Mouse (Mus musculus) CD8-positive naive resting alpha-beta T cell, adult 2 months (primary cell): ENCODE results near the gene Snx8.

ENCODE experiments used
- DNase-seq, 2 experiments: peaks; one replicate each; pipeline ENCODE4 v3.0.0; 2022; ENCODE audit warnings: low read depth in 2 of 2, low spot score in 2 of 2

Snx8 gene

DNA sequence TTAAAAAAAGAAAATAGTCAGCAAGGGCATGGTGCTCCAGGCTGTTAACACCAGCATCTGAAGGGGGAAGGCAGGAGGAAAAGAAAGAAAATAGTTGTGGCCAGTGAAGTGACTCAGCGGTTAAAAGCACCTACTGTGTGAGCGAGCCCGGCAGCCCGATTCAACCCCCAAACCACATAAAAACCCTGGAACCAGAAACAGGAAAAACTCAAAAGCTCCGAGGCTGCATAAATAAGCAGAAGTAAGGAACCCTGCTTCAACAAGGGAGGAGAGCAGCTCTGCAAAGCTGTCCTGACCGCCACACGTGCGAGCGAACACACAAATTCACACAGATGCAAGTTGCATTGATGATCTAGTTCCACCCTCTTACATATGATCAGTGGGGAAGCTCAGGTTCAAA, 39.2 kb downstream of the Snx8 start:
- no peak for DNase-seq

DNA sequence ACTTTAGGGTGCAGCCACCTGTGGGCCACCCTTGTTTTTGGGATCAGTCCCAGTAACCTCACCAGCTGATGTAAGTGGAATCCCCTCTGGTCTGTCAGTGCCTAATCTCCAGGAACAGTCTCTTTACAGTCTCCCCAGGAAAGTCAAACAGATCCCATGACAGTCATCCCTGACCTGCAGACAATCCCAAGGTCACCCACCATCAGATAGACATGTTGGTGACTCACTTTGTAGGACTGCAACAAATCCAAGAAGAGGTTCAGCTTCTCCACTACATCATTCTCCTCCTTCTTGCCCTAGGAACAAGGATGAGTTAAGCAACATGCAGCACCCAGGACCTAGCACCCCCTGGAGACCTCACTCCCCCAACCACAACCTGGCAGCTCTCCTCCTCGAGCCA, 43.0 kb downstream of the Snx8 start:
- DNase-seq = no peak

DNA sequence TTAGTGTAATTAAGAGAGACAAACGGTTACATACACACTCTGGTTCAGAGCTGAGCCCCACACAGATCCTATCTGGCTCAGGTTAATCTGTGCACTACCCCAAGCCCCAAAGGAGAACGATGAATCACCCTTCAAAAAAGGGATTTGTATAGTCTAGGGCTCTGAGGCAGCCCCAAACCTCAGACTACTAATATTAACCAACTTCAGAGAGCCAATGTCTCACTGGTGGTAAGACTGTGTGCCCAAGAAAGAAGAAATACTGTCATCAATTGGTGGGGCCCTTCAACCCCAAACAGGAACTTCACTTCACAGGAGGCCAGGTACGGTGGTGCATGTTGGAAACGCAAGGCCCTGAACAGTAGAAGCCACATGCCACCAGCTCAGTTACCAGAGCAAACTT, 43.8 kb downstream of the Snx8 start:
- DNase-seq = no peak

DNA sequence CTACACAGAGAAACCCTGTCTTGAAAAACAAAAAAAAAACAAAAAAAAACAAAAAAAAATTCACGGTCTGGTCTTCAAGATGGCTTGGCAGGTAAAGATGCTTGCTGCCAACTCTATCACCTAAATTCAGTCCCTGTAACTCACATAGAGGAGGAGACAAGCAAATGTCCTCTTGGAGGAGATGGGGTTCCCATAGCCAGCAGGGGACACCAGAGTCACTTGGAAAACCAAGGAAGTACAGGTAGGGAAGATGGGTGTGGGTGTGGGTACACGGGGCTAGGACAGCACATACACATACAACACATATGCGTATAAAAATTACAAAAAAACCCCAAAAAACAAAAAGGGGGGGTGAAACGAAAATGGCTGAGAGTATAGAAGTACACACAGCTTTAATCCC, 46.2 kb downstream of the Snx8 start:
- DNase-seq = no peak

DNA sequence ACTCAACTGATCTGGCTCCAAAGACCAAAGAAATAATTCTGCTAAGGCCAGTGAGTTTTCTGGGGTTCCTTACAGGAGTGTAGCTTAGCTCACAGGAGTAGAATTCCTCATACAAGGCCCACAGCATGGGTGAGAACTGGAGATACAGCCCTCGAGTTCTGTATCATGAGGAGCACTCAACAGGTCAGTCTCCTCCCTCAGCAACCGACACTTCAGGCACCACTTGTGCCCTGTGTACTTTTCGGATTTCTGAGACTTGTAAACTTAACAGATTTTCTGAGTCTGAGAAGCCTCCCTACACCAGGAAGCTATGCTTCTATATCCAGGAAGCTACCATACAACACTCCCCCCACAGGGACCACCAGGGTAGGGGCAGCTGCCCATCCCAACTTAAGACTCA, 49.2 kb downstream of the Snx8 start:
- DNase-seq = no peak

DNA sequence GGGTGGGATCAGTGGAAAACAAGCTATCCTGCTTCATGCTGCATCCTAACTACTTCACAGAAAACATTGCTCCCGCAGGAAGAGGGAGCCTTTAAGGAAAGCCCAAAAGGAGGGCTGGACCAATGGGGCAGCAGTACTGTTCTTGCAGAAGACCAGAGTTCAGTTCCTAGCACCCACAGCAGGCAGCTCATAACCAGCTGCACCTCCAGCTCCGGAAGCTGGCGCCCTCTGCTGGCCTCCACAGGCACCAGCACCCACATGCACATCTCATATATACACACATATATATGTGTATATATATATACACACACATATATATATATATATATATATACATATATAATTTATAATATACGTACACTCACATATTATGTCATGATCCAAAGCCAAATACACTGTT, 50.3 kb downstream of the Snx8 start:
- DNase-seq = no peak

DNA sequence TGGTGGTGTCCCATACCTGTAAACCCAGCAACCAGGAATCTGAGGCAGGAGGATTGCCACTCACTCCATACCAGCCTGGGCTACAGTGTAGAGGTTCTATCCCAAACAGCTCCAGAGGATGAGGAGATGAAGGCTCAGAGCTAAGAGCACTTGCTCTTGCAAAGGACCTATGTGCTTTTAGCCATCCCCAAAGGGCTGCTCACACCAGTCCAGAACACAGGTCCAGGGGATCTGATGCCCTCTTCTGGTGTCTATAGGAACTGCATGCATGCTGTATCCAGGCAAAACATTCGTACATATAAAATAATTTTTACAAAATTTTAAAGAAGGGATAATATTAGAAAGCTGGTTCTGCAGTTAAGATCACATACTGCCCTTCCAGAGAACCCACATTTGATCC, 52.4 kb downstream of the Snx8 start:
- DNase-seq = peak; percentile 20 to 36

DNA sequence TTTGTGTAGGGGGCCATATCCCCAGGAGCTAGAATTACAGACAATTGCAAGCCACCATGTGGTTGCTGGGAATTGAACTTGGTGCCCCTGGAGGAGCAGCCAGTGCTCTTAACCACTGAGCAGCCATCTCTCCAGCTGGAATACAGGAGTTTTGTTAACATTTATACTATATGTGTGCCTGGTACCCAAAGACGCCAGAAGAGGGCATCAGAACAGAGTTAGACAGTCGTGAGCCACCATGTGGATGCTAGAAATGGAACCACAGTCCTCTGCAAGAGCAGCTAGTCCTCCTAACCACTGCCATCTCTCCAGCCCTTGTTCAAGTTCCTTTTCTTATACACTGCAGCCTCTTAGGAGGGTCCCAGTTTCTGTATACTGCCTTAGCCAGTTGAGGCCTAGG, 55.4 kb downstream of the Snx8 start:
- no peak for DNase-seq

DNA sequence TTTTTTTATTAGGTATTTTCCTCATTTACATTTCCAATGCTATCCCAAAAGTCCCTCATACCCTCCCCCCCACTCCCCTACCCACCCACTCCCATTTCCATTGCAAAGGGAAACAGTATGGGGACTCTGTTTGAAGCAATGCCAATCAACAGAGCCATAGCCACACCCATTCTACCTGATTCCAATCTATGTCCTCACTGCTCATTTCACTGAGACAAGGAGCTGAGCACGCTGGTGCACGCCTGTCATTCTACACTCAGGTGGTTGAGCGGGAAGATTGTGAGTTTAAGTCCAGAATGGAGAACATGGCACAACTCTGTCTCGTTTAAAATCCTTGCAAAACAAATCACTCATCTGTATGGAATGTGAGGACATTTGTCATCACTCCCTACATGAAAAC, 56.5 kb downstream of the Snx8 start:
- DNase-seq = no peak

DNA sequence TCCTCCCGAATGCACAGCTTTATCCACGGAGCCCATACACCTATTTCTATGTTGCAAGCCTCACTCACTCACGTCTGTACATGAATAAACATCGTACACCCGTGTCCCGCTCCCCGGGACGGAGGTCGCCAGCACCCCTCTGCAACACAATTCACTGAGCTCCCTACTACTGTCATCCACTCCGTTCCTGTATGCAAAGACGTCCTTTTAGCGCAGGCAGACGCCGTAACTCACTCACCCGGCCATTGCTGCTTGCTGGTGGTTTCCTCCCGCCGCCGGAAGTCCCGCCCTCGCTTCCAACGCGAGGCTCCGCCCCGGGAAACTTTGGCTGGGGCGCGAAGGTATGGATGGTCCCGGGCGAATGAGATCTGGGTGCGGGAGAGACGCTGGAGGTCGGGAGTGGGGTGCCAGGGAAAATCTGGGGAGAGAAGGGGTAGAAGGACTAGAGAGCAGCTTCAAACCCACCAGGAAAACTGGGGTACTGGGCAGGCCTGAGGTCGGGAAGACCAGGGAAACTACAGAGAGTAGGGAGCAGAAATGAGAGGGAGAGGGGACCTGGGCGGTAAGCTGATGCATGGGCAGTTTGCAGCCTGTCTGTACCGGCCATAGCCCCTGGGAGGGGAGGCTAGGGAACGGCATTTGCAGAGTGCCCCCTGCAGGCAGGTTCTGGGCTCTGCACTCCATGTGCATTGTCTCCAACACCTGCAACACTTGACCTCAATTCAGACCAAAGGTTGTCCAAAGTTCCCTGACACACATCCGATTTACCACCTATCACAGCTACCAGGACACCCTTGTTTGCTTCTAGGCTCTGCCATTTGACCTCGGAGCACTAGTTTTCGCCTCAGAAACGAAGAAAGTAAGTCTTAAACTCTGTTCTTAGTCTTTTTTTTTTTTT, 57.2 kb downstream of the Snx8 start, which contains the start of gene Mrm2:
TSS of gene Mrm2 (minus strand) at position 284 of the 898 bp plus-strand sequence.
- peak; percentile 64 to 78 for DNase-seq

DNA sequence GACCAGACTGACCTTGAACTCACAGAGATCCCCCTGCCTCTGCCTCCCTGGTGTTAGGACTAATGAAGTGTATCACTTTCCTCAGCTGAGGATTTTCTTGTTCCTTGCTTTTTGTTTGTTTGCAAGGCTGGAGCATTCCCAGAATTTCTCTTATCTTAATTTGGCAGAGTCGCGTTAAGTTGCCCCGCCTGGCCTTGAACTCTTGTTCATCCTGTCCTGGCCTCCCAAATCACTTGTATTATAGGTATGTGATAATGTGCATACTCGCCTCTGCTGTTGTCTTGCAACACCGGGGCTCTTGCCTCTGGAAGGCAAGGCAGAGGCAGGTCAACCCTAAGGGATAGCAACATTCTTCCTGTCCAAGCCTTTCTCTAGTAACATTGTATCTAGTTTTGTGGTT, 65.0 kb downstream of the Snx8 start:
- no peak for DNase-seq

DNA sequence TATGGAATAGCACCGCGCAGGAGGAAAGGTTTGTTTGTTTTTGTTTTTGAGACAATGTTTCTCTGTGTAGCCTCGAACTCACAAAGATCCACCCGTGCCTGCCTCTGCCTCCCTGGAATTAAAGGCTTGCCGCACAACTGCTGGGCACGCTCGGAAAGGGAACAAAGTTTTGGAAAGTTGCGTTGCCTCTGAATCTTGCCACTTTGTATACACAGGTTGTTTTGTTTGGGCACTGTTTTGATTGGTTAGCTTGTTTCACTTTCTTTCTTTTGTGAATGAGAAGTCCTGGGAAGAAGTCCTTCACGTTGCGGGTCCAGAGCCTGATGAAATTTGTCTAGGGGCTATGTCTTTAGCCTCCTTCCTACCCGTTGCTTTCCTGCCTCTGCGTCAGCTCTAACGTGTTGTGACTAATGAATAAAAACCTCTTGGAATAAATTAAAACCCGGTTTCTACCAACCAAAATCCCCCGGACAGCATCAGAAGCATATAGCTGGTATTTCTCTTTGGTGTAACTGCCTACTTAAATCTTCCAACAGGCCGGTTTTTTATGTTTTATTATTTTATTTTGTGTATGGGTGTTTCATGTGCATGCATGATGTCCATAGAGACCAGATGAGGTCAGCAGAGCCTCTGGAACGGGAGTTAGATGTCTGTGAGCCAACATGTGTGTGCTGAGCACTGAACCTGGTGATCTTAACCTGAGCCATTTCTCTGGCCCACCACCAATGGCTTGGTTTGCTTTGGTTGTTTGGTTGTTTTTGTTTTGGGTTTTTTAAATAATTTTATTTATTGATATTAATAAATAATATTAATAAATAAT, 67.1 kb downstream of the Snx8 start:
- no peak for DNase-seq

DNA sequence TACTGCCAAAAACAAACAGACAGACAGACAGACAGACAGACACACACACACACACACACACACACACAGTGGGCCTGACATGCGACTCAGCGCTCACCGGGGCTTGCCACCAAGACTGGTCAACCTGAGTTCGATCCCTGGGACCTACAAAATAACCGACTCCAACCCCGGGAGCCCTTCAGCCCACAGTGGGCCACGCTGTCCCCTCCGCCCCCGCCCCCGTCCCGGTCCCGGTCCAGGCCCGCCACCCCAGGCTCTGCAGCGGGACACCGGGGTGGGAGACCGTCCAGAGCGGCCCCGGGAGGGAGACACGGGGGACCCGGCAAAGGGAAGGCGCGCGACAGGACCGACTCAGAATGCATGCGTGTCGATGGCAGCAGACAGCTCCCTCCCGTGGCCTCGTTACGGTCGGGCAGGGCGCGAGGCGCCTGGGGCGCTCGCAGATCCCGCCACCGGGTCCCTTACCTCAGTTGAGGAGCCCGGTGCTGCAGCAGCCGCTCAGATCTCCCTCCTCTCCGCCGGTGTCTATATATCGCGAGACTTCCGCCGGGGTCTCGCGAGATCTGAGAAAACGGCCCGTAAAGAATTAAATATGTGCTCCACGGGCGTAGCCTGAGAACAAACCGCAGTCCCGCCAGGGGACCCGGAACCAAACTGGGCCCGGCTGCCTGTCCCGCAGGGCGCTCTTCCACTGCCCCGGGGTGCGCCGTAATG, 67.9 kb downstream of the Snx8 start, which contains the start of the genes Mad1l1 and Nudt1:
TSS of gene Mad1l1 (minus strand) at position 511 of the 714 bp plus-strand sequence.
TSS of gene Nudt1 (plus strand) at position 615 of the 714 bp plus-strand sequence.
- peak; percentile 90 to 91 for DNase-seq

DNA sequence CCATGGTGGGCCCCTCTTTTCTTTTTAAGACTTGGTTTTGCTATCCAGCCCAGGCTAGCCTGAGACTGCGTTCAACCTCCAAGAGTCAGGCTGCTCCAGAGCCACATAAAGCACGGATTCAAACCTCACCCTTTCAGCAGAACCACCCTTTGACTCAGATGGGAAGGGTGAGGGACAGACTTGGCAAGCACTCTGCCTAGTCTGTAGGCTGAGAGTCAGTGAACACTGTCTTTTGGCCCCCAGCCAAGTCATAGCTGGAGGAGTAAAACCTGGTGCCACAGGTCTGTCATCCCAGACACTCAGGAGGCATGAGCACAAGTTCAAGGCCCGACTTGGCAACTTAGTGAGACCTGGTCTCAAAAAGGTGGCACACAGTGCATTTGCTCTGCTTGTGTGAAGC, 72.3 kb downstream of the Snx8 start:
- no peak for DNase-seq

DNA sequence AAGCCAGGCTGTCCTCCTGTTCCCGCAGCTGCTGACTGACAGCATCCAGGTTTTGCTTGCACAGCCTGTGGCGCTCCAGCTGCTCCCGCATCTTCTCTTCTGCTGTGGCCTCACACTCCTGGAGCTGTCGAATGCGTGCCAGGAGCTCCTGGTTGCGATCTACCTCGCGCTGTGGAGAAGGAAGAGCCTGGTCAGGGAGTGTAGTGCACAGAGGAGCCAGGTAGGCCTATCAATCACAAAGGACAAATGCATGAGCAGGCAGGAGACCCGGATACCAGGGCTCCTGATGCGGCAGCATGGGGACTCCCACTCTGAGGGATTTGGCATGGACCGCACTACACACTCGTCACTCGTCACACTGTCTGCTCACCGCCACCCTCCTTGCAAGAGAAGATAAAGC, 81.5 kb downstream of the Snx8 start:
- DNase-seq = no peak

DNA sequence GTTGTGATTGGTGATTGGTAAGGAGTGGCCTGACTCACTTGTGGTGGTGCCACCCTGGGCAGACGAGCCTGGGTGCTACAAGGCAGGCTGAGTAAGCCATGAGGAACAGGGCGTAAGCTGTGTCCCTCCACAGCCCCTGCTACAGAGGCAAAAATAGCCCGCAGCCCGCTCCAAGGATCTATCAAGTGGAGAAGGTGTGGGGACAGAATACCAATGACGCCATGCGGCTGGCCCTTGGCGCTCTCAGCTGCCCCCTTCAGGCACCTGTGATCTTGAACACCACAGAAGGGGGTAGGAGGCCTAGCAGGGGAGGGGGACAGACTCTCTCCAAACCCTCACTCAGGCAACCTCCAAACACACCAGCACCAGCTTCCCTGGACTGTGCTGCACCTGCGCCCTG, 83.0 kb downstream of the Snx8 start:
- no peak for DNase-seq

DNA sequence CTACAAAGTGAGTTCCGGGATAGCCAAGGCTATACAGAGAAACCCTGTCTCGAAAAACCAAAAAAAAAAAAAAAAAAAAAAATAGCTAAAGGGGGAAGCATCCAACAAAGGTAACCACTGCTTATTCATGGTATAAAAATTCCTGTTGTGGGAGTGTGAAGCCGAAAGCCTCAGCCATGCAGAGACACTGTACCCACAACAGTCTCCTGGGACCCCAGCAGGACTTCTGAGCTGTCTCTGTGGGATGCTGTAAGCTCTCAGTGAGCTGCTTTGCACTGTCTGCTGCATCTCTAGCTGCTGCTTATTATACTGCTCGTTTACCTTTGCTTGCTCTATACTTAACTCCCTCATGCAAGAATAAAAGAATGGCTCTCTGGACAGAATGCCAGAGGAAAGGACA, 90.8 kb downstream of the Snx8 start:
- no peak for DNase-seq

DNA sequence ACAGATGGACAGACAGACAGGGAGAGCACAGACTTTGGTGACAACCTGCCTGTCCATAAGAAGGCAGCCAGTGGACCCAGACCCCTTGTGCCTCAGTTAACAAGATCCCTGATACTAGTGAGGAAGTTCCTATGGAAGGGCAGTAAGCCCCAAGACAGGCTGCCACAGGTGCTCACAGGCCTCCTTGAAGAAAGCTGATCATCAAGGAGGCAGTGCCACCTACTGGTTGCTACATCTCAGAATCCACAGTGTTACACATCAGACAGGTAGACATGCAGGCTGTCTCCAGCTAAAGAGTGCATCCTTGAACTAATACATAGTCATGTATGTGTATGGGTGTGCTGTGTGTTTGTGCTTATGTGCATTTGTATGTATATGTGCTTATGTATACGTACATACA, 96.9 kb downstream of the Snx8 start:
- DNase-seq = peak; percentile 45 to 54
